Mouse (Mus musculus): ENCODE results near the gene Syde2.
A peak's percentile ranks its signal among the peaks of the same experiment; 100 is the strongest.

The Syde2 gene

DNA sequence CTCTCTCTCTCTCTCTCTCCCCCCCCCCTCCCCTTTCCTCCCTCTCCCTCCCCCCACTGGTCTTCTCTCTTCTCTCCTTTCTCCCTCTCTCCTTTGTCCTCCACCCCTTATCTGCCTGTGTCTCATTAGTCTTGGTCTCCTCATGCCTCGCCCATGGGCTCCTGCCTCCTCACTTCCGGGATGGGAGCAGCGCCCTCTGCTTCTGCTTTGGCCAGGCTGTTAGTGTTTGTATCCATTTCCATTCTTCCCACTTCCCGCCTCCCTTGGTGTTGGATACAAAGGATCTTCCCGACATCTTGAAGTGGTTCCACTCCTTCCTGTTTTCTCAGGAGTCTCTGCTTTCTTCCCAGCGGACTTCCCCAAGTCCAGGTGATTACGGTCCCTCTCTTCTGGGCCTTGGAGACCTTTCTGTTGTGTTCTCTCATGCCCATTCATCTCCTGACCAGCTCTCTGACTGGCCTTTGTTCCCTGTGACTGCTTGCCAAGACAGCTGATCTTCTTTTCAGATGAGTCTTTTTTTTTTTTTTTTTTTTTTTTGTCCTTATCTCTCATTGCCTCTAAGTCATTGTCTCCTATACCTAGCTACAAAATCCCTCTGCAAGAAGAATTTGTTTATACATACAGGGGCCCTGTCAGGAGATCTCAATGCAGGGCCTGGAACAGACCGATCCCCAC lies 24.0 kb downstream of the Syde2 start:
- DNase-seq (ENCODE audit: low spot score in 2 of 2): no peak

- no peak for DNase-seq (ENCODE audit: low spot score in 2 of 2)
Measured at GRCm38 (mm10) chr3:146013490-146013889, 25.8 kb downstream of the Syde2 start.

DNA sequence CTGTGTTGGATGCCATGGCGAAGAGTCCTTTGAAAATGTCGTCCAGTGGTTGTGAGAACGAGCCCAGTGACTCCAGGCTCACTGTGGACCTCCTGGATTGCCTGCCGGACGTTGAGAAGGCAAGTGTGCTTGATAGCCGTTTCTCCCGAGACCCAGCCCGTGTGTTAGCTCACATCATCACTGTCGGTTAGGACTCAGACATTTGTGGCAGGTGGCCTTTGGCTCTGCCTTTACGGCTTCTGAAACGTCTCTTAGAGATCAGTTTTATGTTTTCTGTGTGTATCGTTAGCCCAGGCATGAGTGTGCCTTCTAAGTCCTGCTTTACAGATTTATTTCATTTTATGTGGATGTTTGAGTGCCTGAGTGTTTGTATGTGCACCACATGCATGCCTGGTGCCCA lies 26.7 kb downstream of the Syde2 start:
- no peak for DNase-seq (ENCODE audit: low spot score in 2 of 2)

- no peak for DNase-seq (ENCODE audit: low spot score in 2 of 2)
Measured at GRCm38 (mm10) chr3:146016979-146017378, 29.3 kb downstream of the Syde2 start.

DNA sequence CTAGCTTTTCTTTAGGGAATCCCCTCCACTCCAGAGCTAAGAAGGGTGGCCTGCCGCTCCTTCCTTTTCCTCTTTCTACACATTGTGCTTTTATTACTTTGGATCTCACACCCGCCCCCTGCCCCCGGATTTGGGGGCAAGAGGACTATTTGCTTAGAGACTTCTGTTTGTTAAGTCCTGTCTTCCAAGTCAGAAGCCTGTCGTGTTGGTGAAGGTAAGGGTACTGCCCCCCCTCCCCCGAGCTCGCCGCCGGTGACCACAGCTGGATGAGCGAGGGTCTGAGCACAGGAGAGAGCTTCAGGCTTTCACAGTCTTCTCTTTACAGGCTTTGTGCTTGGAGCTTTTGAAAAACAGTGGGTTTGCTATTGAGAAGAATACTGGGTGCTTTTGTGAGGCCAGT lies 29.9 kb downstream of the Syde2 start:
- no peak for DNase-seq (ENCODE audit: low spot score in 2 of 2)

GRCm38 (mm10) chr3:146022232-146022631 lies 34.6 kb downstream of the Syde2 start:
- DNase-seq (ENCODE audit: low spot score in 2 of 2): no peak

GRCm38 (mm10) chr3:146024746-146025145 lies 37.1 kb downstream of the Syde2 start:
- DNase-seq (ENCODE audit: low spot score in 2 of 2): no peak

GRCm38 (mm10) chr3:146025499-146025898 lies 37.8 kb downstream of the Syde2 start:
- no peak for DNase-seq (ENCODE audit: low spot score in 2 of 2)

GRCm38 (mm10) chr3:146027116-146027515 lies 39.4 kb downstream of the Syde2 start:
- no peak for DNase-seq (ENCODE audit: low spot score in 2 of 2)

GRCm38 (mm10) chr3:146028406-146028805 lies 40.7 kb downstream of the Syde2 start:
- DNase-seq (ENCODE audit: low spot score in 2 of 2): no peak

GRCm38 (mm10) chr3:146029234-146029633 lies 41.6 kb downstream of the Syde2 start:
- no peak for DNase-seq (ENCODE audit: low spot score in 2 of 2)

- no peak for DNase-seq (ENCODE audit: low spot score in 2 of 2)
Measured at GRCm38 (mm10) chr3:146030255-146030836, 42.7 kb downstream of the Syde2 start.

DNA sequence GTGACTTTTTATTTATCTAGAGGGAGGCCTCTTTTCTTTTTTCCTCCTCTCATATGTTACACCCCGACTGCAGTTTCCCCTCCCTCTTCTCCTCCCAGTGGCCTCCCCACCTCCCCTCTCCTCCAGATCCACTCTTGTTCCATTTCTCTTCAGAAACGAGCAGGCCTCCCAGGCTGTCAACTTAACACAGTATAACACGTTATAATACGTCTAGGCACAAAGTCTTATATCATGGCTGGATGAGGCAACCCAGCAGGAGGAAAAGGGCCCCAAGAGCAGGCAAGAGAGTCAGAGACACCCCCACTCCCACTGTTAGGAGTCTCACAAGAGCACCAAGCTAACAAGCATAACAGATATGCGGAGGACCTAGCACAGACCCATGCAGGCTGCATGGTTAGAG lies 45.3 kb downstream of the Syde2 start:
- no peak for DNase-seq (ENCODE audit: low spot score in 2 of 2)

DNA sequence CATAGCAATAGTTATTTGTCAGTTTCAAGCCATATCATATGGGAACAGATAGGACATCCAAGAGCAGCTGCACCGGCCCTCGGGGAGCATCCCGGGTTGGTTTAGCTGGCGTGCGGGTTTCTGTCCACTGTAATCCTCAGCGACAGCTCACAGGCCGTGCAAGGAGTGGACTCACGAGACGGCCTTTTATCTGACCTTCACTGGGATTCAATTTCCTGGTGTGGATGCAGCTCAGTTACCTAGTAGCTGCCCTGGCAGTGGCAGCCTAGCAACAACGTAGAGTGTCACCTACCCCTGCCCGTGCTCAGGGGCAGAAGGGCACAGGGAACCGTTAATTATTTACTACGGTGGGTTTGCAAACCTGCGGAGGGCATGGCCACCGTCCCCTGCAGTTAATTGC lies 50.2 kb downstream of the Syde2 start:
- DNase-seq (ENCODE audit: low spot score in 2 of 2): no peak

GRCm38 (mm10) chr3:146039132-146039903 lies 51.6 kb downstream of the Syde2 start:
- no peak for DNase-seq (ENCODE audit: low spot score in 2 of 2)

DNA sequence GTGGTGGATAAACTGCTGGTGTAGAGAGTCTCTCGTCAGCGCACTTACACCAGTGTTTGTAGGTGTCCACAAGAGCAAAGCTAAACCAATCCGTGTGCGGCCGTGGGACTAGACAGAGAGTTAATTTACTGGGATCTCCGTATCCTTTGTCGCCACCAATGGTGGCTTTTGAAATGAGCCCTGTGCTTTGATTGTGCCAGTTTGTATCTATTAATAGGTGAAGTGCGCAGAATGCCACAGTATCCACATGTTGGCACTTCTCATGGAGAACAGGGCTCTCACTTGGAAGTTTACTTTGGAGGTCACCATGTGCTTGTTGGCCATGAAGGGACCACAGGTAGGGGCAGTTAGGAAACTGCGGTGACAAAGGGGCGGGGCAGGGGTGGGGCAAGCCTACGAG lies 53.7 kb downstream of the Syde2 start:
- DNase-seq (ENCODE audit: low spot score in 2 of 2): no peak

DNA sequence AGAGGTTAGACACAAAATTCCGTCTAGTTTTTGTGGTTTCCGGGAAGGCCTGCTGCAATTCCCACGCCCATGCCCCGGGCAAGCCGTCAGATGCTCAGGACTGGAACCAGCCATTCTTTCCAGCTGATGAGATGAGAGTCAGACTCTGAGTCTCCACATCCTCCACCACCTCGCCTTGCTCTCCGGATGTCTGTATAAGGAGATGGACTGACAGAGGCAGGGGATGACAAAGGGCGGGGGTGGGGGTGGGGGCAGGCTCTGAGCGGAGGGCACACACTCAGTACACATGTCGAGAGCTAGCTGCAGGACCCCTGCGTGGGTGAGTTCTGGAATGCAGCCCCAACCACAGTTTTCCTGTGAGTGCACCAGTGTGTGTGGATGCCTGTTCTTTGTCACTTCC lies 57.3 kb downstream of the Syde2 start:
- DNase-seq (ENCODE audit: low spot score in 2 of 2): no peak

DNA sequence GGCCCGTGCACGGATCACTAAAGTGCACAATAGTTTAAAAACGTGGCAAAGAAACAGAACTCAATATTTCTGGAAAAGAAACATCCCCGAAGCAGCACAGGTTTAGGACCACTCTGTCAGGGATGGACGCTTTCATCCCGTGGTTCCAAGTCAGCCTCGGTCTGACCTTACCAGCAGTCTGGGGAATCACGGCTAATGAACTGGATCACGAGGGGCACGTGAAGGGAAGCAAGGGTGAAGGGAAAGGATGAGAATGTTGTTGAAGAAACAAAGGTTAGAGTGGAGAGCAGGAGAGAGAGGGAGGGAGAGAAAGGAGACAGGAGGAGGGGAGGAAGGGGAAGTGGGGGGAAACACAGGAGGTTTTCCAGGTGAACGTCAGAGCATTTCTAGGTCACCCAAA lies 58.4 kb downstream of the Syde2 start:
- no peak for DNase-seq (ENCODE audit: low spot score in 2 of 2)

- peak; percentile 37 for DNase-seq (ENCODE audit: low spot score in 2 of 2)
Measured at GRCm38 (mm10) chr3:146047704-146048207, 60.1 kb downstream of the Syde2 start.

GRCm38 (mm10) chr3:146049951-146050350 lies 62.3 kb downstream of the Syde2 start:
- no peak for DNase-seq (ENCODE audit: low spot score in 2 of 2)

DNA sequence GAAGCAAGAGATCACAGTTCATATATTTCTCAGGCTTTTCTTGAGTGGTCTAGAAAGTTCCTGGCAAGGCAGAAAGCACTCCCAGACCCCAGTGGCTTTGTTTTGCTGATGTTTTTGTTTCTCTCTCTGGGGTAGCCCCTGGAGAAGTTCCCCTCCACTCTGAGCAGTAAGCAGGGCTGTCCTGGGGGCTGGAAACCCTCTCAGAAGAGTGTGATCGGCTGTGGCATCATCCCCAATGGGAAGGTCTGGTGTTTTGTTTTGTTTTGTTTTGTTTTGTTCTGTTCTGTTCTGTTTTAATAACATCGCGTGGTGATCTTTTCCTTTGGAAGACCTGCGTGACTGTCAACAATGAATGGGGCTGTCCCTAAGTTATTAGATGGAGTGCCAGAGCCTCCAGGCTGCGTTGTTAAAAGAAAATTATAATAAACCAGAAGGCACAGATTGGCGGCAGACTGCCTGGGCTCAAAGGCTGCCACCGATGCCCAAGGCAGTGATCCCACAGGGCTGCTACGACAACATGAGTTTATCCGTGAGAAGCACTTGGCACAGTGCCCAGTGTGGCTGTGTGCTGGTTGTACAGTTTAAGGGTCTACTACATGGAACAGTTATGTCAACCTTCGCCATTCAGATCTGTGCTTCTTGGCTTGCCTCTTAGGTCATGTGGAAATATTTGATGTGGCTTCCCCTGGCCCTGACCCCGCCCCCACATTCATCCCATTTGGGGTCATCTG lies 63.8 kb downstream of the Syde2 start:
- no peak for DNase-seq (ENCODE audit: low spot score in 2 of 2)

Measured in urinary bladder, postnatal 36 days (tissue).